Mouse (Mus musculus) fibroblast of lung, adult 2 months (primary cell): ENCODE measurements around the gene Traf1.

Source experiments
- DNase-seq: peaks from one replicate; pipeline ENCODE4 v3.0.0-alpha.2; 2011; ENCODE audit warnings: low read depth

Gene Traf1

DNA sequence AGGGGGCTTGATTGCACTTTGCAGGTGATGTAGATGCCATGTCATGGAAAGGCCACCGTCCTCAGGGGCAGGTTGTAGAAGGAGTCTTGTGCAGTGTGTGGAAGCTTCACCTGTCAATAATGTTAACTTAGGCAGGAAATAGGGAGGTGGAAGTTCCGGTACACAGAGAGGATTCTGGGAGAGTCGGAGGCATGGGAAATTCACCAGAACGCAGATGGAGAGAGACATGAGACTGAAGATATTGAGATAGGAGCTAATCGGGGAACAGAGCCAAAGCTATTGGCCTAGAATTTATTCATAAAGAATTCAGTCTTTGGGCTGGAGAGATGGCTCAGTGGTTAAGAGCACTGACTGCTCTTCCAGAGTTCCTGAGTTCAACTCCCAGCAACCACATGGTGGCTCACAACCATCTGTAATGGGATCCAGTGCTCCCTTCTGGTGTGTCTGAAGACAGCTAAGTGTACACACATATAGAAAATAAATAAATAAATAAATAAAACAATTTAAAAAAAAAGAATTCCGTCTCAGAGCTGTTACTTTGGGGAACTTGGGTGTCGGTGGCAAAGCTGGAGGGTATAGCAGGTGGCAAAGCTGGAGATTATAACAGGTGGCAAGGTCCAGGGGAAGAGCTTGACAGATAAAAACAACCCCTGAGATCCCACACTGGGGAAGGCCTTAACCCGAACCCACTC is 4.8 kb upstream of the Traf1 start:
- DNase-seq: no peak

DNA sequence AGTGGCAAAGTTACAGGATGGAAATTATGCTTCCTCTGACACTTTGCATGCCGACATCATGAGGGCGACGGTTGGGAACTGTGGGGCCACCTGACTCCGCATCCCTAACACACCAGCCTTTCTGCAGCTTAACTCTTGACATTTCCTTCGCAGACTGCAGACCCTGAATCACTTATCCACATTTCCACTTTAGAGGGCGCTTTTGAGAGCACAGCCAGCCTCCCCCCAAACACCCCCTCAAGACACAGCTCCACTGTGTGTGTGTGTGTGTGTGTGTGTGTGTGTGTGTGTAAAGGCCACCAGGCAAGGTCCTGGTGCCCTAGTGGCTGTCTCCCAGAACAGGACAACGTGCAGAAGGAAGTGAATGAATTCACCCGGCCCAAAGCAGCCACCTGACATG is 4.2 kb upstream of the Traf1 start:
- DNase-seq: no peak

DNA sequence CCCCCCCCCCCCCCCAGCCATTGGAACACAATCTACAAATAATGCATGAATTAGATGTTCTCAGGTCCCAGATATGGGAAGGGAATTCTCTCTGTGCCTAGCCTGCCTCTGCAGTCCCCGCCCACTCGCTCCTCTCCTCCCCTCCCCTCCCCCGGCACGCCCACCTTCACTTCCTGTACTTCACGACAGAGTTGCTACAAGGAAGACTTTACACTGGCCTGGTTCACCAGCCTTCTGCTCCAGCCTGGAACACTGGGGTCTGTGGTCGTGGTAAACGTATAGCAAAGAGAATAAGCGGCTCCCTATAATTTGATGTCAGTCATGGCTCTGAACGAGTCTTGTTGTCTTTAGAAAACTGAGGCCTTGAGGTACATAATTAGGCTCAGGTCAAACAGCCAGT is 3.7 kb upstream of the Traf1 start:
- no peak for DNase-seq

DNA sequence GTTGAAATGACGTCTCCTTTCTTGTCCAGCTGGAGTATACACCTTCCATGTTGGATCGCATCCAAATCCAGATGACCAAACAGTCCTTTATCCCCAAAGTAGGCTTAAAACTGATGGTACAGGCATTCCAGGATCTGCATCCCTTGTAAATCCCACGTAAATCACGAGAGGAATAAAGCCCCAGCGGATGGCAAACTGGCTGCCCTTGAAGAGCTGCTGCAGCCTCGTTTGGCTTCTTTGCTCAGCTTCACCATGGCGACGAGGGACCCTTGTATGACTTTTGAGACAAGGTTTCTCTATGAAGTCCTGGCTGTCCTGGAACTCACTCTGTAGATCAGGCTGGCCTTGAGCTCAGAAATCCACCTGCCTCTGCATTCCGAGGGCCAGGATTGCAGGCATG is 3.1 kb upstream of the Traf1 start:
- DNase-seq: no peak

DNA sequence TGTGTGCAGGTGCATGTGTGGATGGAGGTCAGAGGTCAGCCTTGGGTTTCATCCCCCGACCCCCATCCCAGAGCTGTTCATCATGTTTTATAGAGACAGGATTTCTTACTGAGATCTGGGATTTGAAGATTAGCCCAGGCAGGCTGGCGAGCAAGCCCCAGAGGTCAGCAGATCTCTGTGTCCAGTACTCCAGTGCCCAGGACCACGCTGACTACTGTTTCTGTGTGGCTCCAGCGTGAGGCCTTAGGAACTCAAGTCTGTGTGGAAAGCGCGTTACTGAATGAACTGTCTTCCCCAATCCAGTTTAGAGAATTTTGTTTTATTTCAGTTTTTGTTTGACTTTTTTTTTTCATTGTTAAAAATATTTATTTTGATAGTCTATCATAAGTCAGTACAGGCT is 2.7 kb upstream of the Traf1 start:
- DNase-seq: no peak

DNA sequence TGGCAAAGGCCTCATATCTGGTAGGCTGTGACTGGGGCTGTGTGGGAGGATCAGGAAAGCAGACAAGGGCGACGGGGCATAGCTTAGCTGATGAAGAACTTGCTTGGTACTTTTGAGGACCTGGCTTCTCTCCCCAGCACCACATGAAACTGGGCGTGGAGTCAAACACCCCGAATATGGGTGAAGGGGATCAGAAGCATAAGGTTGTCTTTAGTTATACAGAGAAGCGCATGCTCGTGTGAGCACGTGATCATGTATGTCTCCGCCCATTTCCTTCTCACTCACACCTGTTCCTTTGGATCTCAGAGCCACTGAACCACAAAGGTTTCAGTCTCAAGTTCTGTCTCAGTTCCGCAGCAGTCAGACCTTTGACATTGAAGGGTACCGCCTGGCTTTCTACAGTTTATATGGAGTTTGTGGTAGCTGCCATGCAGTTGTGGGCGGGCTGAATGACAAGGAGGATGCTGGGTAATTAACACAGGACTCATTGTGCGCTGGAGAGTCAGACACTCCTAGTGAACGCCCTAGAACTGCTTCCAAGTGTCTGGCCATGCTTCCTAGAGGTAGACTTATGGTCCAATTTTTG is 1.9 kb upstream of the Traf1 start:
- DNase-seq: no peak

DNA sequence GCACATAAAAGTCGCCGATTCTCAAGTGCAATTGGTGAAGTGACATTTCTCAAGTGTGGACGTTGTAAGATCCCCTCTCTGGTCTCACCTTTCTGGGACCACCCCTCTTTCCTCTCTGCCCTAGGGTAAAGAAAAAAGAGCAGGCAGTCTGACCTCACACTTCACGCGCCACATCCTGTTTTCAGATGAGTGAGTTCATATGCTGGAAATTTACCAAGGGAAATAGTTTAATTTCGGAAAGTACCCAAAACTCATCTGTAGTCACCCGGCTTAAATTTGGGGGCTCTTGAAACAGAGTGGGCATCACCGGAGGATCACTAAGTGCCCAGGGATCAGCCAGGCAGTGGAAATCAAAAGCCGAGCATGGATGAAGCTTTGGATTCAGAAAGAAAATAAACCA is 1.3 kb upstream of the Traf1 start:
- no peak for DNase-seq

DNA sequence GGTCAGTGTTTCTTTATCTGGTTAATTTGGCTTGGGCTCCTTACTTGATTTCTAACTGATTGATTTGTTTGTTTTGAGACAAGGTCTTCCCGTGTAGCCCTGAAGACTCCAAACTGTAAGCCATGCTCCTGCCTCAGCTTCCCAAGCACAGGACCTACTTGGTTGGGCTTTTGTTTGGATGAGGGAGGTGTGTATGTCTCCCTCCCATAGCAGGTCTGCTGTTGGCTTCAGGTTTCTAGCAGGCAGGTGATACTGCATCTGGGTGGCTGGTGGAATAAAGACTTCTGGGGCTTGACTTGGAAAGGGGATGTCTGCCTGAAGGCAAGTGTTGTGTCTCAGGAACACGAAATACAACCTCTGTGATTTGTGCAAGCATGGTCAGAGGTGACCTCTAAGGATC is 639 bp upstream of the Traf1 start:
- no peak for DNase-seq

DNA sequence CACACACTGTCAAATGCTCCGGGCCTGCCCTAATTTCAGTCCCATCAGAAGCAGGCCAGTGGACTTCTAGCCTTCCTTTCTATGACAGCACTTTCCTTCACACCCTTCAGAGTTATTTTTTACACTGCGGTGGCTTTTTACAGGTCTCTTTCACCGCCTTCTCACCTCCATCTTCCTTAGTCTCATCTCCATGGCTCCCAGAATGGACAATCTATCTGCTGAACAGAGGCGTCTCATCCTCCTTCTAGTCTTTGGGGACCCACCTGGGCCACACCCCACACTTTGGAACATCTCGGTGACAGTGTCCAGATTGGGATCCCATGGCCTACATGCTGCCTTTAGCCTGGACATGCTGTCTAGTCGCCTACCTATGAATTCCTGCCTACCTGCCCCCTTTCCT is 606 bp downstream of the Traf1 start:
- no peak for DNase-seq

DNA sequence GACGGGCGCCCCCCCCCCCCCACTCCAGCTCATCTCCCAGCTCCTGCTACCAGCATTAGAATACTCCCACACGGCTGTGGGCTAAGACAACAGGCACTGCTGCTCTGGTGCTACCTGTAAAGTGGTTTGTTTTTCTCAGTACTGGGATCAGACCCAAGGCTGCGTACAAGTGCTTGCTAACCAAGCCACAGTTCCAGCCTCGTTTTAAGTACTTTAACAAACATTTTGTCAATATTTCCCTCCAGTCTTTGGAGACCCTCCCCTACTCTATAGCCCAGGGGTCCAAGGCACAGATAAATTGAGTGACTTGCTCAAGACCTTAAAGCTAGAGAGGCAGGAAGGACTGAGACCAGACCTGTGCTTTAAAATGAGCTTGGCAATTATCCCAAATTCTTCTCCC is 1.1 kb downstream of the Traf1 start:
- no peak for DNase-seq

DNA sequence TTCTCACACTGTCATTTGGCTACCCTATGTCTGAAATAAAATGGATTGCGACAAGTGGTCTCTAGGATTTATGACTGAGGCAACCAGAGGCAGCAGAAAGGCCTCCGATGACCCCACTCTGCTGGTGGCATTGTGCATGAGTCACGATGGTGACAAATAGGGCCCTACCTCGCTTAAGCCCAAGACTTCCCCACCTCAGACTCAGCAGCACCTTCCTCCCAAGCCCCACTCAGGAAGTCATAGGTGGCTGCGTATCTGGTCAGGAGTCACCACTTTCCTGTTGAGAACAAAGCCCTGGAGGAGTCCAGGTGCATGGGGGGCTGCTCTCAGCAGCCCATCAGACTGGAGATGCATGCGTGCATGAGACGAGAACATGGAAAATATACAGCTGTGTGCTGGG is 3.0 kb downstream of the Traf1 start:
- no peak for DNase-seq

DNA sequence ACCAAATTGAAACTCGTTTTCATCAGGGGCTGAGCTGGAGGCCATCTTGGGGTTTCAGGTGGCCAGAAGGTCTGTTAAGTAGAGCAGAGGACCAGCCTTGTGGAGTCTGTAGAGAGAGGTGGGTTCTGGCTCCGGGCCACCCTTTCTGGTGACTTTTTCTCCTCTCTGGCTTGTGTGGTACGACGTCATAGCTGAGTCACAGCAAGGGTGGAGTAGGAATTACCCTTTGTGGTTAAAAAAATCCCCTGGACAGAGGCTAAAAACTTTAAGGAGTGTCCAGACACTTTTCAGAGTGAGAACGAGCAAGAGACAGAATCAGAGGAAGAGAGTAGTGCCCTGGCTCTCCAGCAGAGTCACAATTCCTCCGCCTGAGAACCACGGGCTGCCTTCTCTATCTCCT is 3.5 kb downstream of the Traf1 start:
- DNase-seq: no peak

DNA sequence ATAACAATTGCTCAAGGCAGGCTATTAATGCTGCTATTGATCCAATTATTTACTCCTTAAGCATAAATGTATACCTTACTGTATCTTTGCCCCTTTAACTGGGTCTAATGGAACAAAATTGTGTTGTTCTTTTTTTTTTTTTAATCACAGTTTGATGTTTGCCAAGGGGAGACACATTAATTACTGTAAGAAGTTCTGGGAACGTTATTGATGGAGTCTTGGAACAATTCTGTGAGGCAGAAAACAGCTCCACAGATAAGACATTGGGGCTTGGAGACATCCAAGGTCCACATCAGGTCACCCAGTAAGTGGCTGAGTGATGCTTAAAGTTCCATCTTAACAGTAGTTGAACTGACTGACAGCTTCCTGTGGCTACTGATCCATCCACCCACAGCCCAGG is 4.2 kb downstream of the Traf1 start:
- no peak for DNase-seq

DNA sequence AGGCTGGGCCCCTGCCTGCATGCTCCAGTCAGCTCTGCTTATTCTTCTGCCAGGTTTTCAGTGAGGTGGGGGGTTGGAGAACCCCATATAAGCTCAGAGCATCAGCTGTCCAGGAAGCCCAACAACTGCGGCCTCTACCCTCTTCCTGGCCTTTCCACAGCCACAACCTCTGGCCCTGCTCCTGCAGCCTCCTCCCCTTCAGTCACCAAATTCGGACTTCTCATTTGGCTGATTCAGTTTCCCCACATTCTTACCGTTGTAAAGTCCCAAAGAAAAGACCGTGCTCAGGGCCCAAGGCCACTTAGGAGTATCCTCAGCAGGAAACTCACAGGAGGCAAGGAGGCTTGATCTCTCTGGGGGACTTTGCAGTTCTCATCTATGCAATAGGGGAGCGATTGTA is 4.6 kb downstream of the Traf1 start:
- DNase-seq: no peak

DNA sequence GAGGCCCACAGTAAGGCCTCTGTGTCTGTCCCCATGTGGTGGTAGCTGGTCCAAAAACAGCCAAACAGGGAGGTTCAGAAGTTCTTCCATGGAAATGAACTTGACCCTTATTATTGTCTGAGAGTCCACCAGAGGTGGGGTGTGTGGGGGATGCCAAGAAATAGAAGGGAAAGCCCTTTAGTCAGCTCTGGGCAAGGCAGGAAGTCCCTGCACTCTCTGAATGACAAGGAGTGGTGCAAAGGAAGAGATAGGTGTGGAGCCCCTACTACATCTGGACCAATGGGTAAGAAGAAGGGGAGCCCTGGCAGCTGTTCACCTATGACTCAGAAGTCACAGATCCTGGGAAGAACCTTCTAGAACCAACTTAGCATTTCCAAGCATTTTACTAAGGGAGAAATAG is 7.2 kb downstream of the Traf1 start:
- no peak for DNase-seq

DNA sequence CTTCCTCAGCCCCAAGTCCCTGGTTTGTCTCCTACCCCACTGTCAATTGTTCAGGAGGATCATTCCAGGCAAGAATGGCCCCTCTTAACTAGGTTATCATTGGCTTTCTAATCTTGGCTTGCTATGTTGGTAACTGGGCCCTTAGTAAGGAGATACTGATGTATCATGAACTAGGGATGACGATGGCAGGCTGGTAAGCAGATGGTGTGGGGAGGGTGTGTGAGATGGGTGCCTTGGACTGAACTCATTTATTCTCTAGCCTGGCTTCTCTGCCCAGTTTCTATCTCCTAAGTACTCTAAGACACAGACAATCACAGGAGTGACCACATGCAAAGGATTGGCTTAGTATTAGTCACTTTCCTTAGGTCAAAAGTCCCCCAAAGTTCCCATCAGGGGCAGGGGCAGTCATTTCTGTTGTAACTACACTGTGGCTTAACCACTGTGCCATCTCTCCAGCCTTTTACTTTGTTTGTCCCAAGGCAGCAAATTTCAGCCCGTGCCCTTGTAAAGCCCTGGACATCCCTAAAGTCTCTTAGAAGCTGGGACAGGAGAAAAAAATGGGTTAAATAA is 7.9 kb downstream of the Traf1 start:
- no peak for DNase-seq

DNA sequence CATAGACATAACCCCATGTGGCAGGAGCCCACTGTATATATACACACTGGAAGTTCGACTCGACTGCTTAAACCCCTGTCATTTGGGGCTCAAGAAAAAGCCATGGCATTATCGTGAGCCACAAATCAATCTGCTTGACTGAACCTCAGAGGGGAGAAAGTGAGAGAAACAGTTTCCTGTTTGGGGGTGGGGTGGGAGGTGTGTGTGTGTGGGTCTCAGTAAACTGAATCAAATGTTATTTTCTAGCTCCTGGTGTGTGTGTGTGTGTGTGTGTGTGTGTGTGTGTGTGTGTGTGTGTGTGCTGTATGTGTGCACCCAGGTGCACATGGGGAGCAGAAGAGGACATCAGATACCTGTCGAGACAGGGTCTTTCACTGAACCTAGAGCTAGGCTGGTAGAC is 8.6 kb downstream of the Traf1 start:
- no peak for DNase-seq

DNA sequence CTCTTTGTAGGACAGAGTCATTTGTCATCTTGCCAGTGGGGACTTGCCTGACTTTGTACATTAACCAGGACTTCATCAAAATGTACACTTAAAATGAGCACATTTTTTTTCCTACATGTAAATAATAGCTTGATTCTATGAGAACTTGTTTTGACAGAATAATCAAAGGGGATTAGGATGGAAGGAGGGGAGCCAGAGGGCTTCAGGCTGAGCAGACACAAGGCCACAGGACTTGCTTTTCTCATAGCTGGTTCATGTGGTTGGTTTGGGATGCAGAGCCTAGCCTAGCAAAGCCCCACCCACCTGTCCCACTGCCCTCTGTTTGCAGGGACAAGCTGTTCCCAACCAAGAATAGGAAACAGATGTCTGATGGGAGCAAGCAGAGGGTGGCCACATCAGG is 10.1 kb downstream of the Traf1 start:
- no peak for DNase-seq

DNA sequence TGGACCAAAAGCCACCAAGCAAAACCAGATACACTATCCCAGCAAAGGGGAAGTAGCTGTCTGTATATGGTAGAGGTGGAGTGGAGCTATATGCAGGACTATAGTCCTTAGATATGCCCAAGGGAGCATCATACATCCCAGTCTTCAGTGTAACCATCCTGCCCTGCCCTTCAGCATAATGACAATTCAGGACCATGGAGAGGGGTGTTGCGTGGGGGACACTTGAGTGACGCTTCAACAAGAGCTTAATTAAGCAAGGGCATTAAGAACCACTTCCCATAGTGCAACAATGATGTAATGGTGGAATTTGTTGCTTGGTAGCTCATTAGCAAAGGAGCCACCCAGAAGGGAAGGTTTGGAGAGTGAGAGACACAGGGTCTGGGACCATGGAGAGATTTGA is 12.9 kb downstream of the Traf1 start:
- no peak for DNase-seq

DNA sequence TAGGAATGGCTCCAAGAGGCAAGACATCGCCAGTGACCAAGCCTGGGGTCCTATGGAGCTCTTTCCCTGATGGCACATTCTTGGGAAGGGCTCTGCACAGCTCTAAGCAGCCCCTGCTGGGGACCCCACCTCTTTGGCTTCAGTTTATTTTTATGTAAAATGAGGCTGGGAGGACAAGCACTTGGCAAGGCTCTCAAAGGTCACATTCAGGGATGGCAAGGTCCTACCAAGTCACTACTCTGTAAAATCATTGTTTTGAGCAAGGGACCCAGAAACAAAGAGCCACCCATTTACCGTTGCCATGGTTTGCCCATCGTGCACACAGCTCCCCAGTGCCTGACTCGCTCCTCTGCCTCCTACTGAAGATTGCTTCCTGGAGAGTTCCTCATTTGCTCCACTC is 15.5 kb downstream of the Traf1 start:
- DNase-seq: no peak

DNA sequence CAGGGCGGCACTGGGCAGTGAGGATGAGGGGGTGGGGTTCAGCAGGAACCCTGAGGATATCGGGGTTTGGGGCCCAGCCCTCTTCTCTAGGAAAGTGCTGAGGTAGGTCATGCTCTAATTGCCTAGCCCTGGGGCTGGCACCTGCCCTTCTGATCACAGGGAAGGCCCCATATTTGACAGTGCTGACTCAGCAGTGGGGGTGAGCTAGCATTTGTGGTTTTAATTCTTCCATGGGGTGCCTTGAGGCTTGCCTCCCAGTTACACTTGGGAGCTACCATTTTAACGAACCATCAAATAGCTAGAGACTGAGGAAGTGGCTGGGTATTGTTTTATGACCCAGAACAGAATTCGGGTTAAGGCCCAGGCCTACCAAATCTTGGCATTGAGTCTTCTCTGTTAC is 16.0 kb downstream of the Traf1 start:
- no peak for DNase-seq

DNA sequence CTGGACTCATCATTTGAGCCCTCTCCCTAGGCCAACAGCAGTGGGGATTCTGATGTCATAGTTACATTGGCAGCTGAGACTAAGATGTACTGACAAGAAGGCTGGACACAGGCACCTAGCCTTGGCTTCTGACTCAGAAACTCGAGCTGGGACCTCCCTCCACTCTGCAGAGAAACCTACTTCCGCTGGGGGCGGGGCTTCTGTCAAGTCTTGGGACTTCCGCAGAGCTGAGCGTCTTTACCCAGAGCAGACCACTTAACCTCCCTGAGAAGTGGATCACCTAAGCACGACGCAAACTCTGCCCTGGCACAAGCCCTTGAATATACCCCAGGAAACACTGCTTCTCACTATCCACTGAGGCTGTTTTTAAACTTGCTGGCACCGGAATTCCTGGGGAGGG is 16.8 kb downstream of the Traf1 start:
- no peak for DNase-seq

DNA sequence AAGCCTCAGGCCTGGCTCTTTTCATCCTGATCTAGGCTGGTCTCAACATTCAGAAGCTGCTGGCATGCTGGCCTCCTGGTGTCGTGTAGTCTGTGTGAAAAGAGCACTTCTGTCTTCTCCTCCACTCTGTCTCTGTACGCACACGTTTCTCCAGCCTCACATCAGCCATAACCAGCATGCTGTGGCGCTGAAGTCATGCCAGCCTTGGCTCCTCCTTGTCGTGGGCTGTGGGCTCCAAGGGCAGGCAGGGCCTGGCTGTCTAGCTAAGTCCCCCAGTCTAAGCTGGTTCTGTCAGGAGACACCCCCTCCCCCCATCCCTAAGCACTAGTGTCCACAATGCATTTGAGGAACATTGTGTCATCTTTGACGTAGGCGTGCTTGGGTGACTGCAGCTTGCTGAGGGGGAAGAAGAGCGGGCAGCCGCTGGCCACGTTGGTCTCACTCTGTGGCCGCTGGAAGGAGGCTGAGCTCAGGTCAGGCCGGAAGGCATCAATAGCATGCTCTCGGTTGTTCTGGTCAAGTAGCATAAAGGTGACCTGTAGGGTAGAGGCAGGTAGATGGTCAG is 17.9 kb downstream of the Traf1 start:
- DNase-seq: no peak
